Mouse (Mus musculus) embryonic facial prominence, embryonic 14.5 days (tissue): ENCODE measurements around the gene H2al1c. TPM values are rescaled to one million over a fixed set of nuclear protein-coding genes. Genes with fewer than 3 reads are reported as not detected.
"Not testable (repeated sequence)": the region's sequence is repeated elsewhere in the genome, so short reads cannot be mapped to it uniquely, and the experiment has no call there.

Experiments
- ATAC-seq: fragments of 200-750 bp; cut with Nextera tagmentation; 2 replicates; pipeline ENCODE4 v1.8.0; 2017; ENCODE audit warnings: low read depth, moderate number of reproducible peaks, moderate TSS enrichment
- DNase-seq: peaks from one replicate; pipeline ENCODE4 v3.0.0-alpha.2; 2015; ENCODE audit warnings: low spot score
- H3K27ac ChIP-seq: fragments of 300-500 bp; sonication (generic); replicated peaks from 2 replicates; pipeline ENCODE4 v1.5.1; 2014; ENCODE audit warnings: low read depth, mild to moderate bottlenecking, low read length, moderate library complexity
- H3K27me3 ChIP-seq: fragments of 300-500 bp; sonication (generic); replicated peaks from 2 replicates; pipeline ENCODE4 v1.6.1; 2014; ENCODE audit warnings: low read length; ENCODE audit not compliant: control insufficient read depth, insufficient read depth
- H3K36me3 ChIP-seq: fragments of 300-500 bp; sonication (generic); 2 replicates; pipeline ENCODE4 v1.6.1; 2014; ENCODE audit warnings: low read length, mixed read lengths; ENCODE audit not compliant: control insufficient read depth, insufficient read depth
- H3K4me1 ChIP-seq: fragments of 300-500 bp; sonication (generic); 2 replicates; pipeline ENCODE4 v1.6.1; 2014; ENCODE audit warnings: antibody characterized with exemption, low read length; ENCODE audit not compliant: control insufficient read depth, insufficient read depth
- H3K4me2 ChIP-seq: fragments of 300-500 bp; sonication (generic); 2 replicates; pipeline ENCODE4 v1.6.1; 2014; ENCODE audit warnings: low read depth, mild to moderate bottlenecking, low read length, moderate library complexity, mixed read lengths
- H3K4me3 ChIP-seq: fragments of 300-500 bp; sonication (generic); 2 replicates; pipeline ENCODE4 v1.5.1; 2014; ENCODE audit warnings: low read depth, mild to moderate bottlenecking, low read length
- H3K9ac ChIP-seq: fragments of 300-500 bp; sonication (generic); 2 replicates; pipeline ENCODE4 v1.6.1; 2014; ENCODE audit warnings: low read depth, mild to moderate bottlenecking, low read length, moderate library complexity, mixed read lengths
- H3K9me3 ChIP-seq: fragments of 300-500 bp; sonication (generic); 2 replicates; pipeline ENCODE4 v1.6.1; 2016; ENCODE audit warnings: low read length; ENCODE audit not compliant: control insufficient read depth
- WGBS: fragments of 180-500 bp; shearing (Covaris S2); extraction: QIAGEN DNeasy Blood & Tissue Kit; methylation state at CpG from one replicate; pipeline ENCODE4 v1.1.7; 2014; 5-methylcytosine and 5-hydroxymethylcytosine counted together
- polyA plus RNA-seq: library from polyadenylated mRNA; unstranded; fragments of >200 nt; fragmentation: Nextera tagmentation; extraction: Ambion mirVana; gene quantifications from 2 replicates; pipeline ENCODE4 v1.2.1, GENCODE M21; 2014

The H2al1c gene
- polyA plus RNA-seq, 1 experiment from 2014 or later, result not detected

- not testable (repeated sequence) for H3K9me3 ChIP-seq, ATAC-seq, H3K4me2 ChIP-seq, DNase-seq, H3K9ac ChIP-seq, H3K4me1 ChIP-seq, H3K36me3 ChIP-seq, H3K4me3 ChIP-seq, H3K27me3 ChIP-seq, H3K27ac ChIP-seq
- no CpG with 5 or more reads among the region's 3 CpGs for WGBS
Measured at GRCm38 (mm10) chrX:11298957-11299356, 6.5 kb upstream of the H2al1c start, which contains the start of gene H2al1a. Gene H2al1a, plus strand, starts transcription at chrX:11299257.

- not testable (repeated sequence) for H3K9ac ChIP-seq, H3K9me3 ChIP-seq, H3K27ac ChIP-seq, DNase-seq, H3K4me1 ChIP-seq, H3K36me3 ChIP-seq, H3K4me3 ChIP-seq, ATAC-seq, H3K4me2 ChIP-seq, H3K27me3 ChIP-seq
- 90% methylated on average over 1 of the region's 3 CpGs for WGBS
Measured at GRCm38 (mm10) chrX:11302132-11302531, 3.3 kb upstream of the H2al1c start, which contains the start of gene H2al1b. Gene H2al1b, plus strand, starts transcription at chrX:11302432.

GRCm38 (mm10) chrX:11308524-11308923 is 3.1 kb downstream of the H2al1c start, which contains the start of gene H2al1d:
Gene H2al1d, plus strand, starts transcription at chrX:11308824.
- not testable (repeated sequence) for H3K36me3 ChIP-seq, H3K4me1 ChIP-seq, ATAC-seq, H3K27ac ChIP-seq, H3K9ac ChIP-seq, DNase-seq, H3K4me3 ChIP-seq, H3K4me2 ChIP-seq, H3K9me3 ChIP-seq, H3K27me3 ChIP-seq
- no CpG with 5 or more reads among the region's 6 CpGs for WGBS

GRCm38 (mm10) chrX:11311634-11312033 is 6.2 kb downstream of the H2al1c start, which contains the start of gene H2al1e:
Gene H2al1e, plus strand, starts transcription at chrX:11311934.
- not testable (repeated sequence) for H3K36me3 ChIP-seq, H3K4me2 ChIP-seq, H3K4me1 ChIP-seq, H3K27me3 ChIP-seq, H3K27ac ChIP-seq, H3K4me3 ChIP-seq, H3K9me3 ChIP-seq, H3K9ac ChIP-seq, ATAC-seq, DNase-seq
- no CpG with 5 or more reads among the region's 3 CpGs for WGBS

- not testable (repeated sequence) for H3K27ac ChIP-seq, H3K9me3 ChIP-seq, H3K4me3 ChIP-seq, H3K4me2 ChIP-seq, H3K9ac ChIP-seq, DNase-seq, H3K27me3 ChIP-seq, ATAC-seq, H3K36me3 ChIP-seq, H3K4me1 ChIP-seq
- WGBS, result no CpG with 5 or more reads among the region's 6 CpGs
Measured at GRCm38 (mm10) chrX:11314858-11315257, 9.4 kb downstream of the H2al1c start, which contains the start of gene H2al1f. Gene H2al1f, plus strand, starts transcription at chrX:11315158.

GRCm38 (mm10) chrX:11317956-11318355 is 12.5 kb downstream of the H2al1c start, which contains the start of gene H2al1g:
Gene H2al1g, plus strand, starts transcription at chrX:11318256.
- H3K4me1 ChIP-seq, H3K27ac ChIP-seq, ATAC-seq, H3K9ac ChIP-seq, DNase-seq, H3K27me3 ChIP-seq, H3K4me2 ChIP-seq, H3K4me3 ChIP-seq, H3K9me3 ChIP-seq, H3K36me3 ChIP-seq: not testable (repeated sequence)
- WGBS, result no CpG with 5 or more reads among the region's 3 CpGs

- not testable (repeated sequence) for H3K9ac ChIP-seq, H3K4me1 ChIP-seq, H3K36me3 ChIP-seq, H3K9me3 ChIP-seq, H3K4me3 ChIP-seq, H3K27me3 ChIP-seq, ATAC-seq, H3K27ac ChIP-seq, H3K4me2 ChIP-seq, DNase-seq
- no CpG with 5 or more reads among the region's 6 CpGs for WGBS
Measured at GRCm38 (mm10) chrX:11321192-11321591, 15.7 kb downstream of the H2al1c start, which contains the start of gene H2al1h. Gene H2al1h, plus strand, starts transcription at chrX:11321492.

- DNase-seq, H3K27me3 ChIP-seq, H3K9ac ChIP-seq: not testable (repeated sequence)
Measured at GRCm38 (mm10) chrX:11324359-11324758, 18.9 kb downstream of the H2al1c start, which contains the start of gene H2al1i. Gene H2al1i, plus strand, starts transcription at chrX:11324659.

GRCm38 (mm10) chrX:11327522-11327921 is 22.1 kb downstream of the H2al1c start, which contains the start of gene H2al1j:
Gene H2al1j, plus strand, starts transcription at chrX:11327822.
- not testable (repeated sequence) for H3K4me3 ChIP-seq, ATAC-seq, H3K9ac ChIP-seq, H3K4me1 ChIP-seq, H3K9me3 ChIP-seq, H3K27me3 ChIP-seq, H3K36me3 ChIP-seq, H3K27ac ChIP-seq, DNase-seq, H3K4me2 ChIP-seq
- WGBS, result 83% methylated on average over 2 of the region's 2 CpGs

More at GRCm38 (mm10) chrX:11324359-11324758, 18.9 kb downstream of the H2al1c start, which contains the start of gene H2al1i:
- not testable (repeated sequence) for H3K9me3 ChIP-seq, H3K4me3 ChIP-seq, H3K4me1 ChIP-seq, ATAC-seq, H3K4me2 ChIP-seq, H3K36me3 ChIP-seq, H3K27ac ChIP-seq
- no CpG with 5 or more reads among the region's 5 CpGs for WGBS
